Mouse (Mus musculus) midbrain, postnatal 0 days (tissue): ENCODE measurements at regions not wholly inside any gene's neighbourhood (a gene's known extent, or its start where the extent isn't known, plus 50 kb on each side); places are given as distances from the start of the nearest gene placed in this dataset.
A peak's percentile ranks its signal among the peaks of the same experiment; 100 is the strongest.

Source experiments
- ATAC-seq: fragments of 200-750 bp; cut with Nextera tagmentation; 2 replicates; pipeline ENCODE4 v1.8.0; 2017; ENCODE audit warnings: moderate number of reproducible peaks, mild to moderate bottlenecking, moderate TSS enrichment, moderate library complexity; ENCODE audit not compliant: low FRiP score
- DNase-seq: peaks from one replicate; pipeline ENCODE4 v3.0.0-alpha.2; 2015; ENCODE audit warnings: low spot score
- H3K27ac ChIP-seq: fragments of 300-500 bp; sonication (generic); 2 replicates; pipeline ENCODE4 v1.5.1; 2014; ENCODE audit warnings: low read depth, mild to moderate bottlenecking, low read length, mixed read lengths
- H3K27me3 ChIP-seq: fragments of 300-500 bp; sonication (generic); 2 replicates; pipeline ENCODE4 v1.6.1; 2014; ENCODE audit warnings: low read length, control low read depth, mixed read lengths; ENCODE audit not compliant: insufficient read depth
- H3K36me3 ChIP-seq: fragments of 300-500 bp; sonication (generic); 2 replicates; pipeline ENCODE4 v1.6.1; 2014; ENCODE audit warnings: low read length, control low read depth, mixed read lengths; ENCODE audit not compliant: insufficient read depth
- H3K4me1 ChIP-seq: fragments of 300-500 bp; sonication (generic); 2 replicates; pipeline ENCODE4 v1.6.1; 2014; ENCODE audit warnings: mild to moderate bottlenecking, control low read depth, antibody characterized with exemption, low read length, mixed read lengths; ENCODE audit not compliant: insufficient read depth
- H3K4me2 ChIP-seq: fragments of 300-500 bp; sonication (generic); 2 replicates; pipeline ENCODE4 v1.6.1; 2014; ENCODE audit warnings: low read depth, mild to moderate bottlenecking, low read length, mixed read lengths; ENCODE audit not compliant: poor library complexity, severe bottlenecking
- H3K4me3 ChIP-seq: fragments of 300-500 bp; sonication (generic); 2 replicates; pipeline ENCODE4 v1.5.1; 2014; ENCODE audit warnings: low read depth, mild to moderate bottlenecking, low read length, moderate library complexity
- H3K9ac ChIP-seq: fragments of 300-500 bp; sonication (generic); replicated peaks from 2 replicates; pipeline ENCODE4 v1.6.1; 2014; ENCODE audit warnings: mild to moderate bottlenecking, low read length, moderate library complexity, mixed read lengths; ENCODE audit not compliant: poor library complexity, severe bottlenecking
- H3K9me3 ChIP-seq: fragments of 300-500 bp; sonication (generic); 2 replicates; pipeline ENCODE4 v1.6.1; 2016; ENCODE audit warnings: low read length, control low read depth
- CTCF ChIP-seq: IDR thresholded peaks from 2 replicates; pipeline ENCODE4 v1.5.1; 2016; ENCODE audit warnings: antibody characterized with exemption, mild to moderate bottlenecking
- WGBS: fragments of 180-500 bp; shearing (Covaris S2); extraction: QIAGEN DNeasy Blood & Tissue Kit; methylation state at CpG from one replicate; pipeline ENCODE4 v1.1.7; 2014; 5-methylcytosine and 5-hydroxymethylcytosine counted together

DNA sequence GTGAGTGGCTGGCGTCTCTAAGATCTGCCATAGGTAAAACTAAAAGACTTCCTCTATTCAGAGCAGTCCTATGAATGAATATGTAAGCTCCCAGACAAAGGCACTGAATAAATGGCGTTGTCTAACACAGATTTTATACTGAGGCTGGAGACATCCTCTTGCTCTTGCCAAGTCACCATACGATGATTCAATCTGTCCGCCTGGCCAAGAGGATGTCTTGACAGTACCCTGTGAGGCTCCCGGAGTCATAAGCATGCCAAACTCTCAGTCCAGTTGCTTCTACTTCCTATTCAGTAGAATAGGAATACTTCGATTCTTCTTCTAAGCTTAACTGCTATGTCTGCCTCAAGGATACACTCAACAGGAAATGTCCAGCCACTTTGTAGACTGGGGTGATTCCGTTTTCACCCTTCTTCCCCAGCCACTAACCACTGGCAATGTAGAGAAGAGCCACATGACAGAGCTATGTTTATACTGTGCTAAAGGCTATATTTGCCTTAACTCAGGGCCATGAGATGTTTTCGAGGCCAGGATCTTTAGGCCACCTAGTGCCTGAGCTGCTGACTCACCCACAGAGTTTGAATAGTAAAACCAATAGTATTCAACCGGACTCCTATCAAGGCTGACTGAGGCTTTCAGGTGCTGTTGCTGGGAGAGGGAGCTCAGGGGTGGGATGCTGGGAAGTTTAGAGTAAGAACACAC lies 188.7 kb upstream of the Atp5g3 start:
- peak; percentile 40 for DNase-seq
- 65% methylated on average over 9 of the region's 9 CpGs for WGBS
- no peak for TF ChIP-seq CTCF

DNA sequence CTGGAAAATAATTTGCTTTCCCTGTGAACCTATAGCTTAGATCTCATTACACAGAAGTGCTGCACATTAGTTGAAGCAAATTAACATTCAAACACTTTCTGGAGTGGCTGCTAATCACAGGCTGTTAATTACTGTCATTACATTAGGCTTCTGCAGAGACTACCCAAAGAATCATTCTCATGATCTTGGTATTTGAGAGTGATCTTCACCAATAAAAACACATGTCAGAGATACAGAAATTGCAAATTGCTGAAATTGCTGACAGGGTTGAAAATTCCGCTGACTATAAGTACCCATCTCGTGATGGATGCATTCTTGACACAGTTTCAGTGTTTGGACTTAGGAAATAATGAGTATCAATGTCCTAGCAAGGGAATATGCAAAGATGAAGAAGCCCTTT lies 185.7 kb upstream of the Atp5g3 start:
- no peak overlapping the region for H3K4me3 ChIP-seq
- no peaks in the 10 kb centered on the region for H3K27me3 ChIP-seq
- no peak for TF ChIP-seq CTCF
- no peaks in the 10 kb centered on the region for H3K36me3 ChIP-seq
- ATAC-seq (no peak), DNase-seq (peak; percentile 12)
- 59% methylated on average over 2 of the region's 2 CpGs for WGBS
- H3K9me3 ChIP-seq: no peaks in the 10 kb centered on the region
- no peak overlapping the region for H3K9ac ChIP-seq
- no peak overlapping the region for H3K4me2 ChIP-seq
- H3K4me1 ChIP-seq: peaks cover 2% of the 10 kb centered on the region; the same call in 1 of the 2 replicates
- no peak overlapping the region for H3K27ac ChIP-seq

More for the DNA sequence above, 188.7 kb upstream of the Atp5g3 start:
- ATAC-seq: no peak
- H3K4me3 ChIP-seq: no peak overlapping the region
- H3K9ac ChIP-seq: no peak overlapping the region
- H3K36me3 ChIP-seq: no peaks in the 10 kb centered on the region
- no peak overlapping the region for H3K27ac ChIP-seq
- H3K27me3 ChIP-seq: no peaks in the 10 kb centered on the region
- H3K4me2 ChIP-seq: no peak overlapping the region
- H3K4me1 ChIP-seq: peaks cover 2% of the 10 kb centered on the region; the same call in 1 of the 2 replicates
- no peaks in the 10 kb centered on the region for H3K9me3 ChIP-seq

DNA sequence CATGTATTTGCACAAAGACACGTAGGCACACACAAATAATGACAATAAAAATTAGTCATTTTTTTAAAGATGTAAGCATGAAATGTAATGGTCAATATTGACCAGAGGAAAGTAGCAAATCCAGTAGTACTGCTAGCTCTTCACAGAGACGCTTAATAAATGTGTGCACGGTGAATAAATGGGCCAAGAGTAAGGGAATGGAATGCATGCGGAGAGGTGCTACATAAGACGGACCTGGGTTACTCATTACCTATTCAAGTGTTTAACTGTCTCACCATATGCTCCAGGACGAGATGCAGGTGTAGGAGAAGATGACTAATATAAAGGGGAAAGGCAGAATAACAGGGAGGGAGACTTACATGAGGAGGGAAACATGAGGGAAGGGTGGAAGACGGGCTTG lies 182.4 kb upstream of the Atp5g3 start:
- 87% methylated on average over 7 of the region's 7 CpGs for WGBS
- Histone ChIP-seq H3K4me3 (no peak overlapping the region), H3K4me1 (no peaks in the 10 kb centered on the region), H3K9me3 (no peaks in the 10 kb centered on the region), H3K27ac (no peak overlapping the region), H3K9ac (no peak overlapping the region), H3K4me2 (no peak overlapping the region), H3K27me3 (no peaks in the 10 kb centered on the region), H3K36me3 (no peaks in the 10 kb centered on the region)
- no peak for ATAC-seq
- no peak for TF ChIP-seq CTCF
- DNase-seq: no peak

DNA sequence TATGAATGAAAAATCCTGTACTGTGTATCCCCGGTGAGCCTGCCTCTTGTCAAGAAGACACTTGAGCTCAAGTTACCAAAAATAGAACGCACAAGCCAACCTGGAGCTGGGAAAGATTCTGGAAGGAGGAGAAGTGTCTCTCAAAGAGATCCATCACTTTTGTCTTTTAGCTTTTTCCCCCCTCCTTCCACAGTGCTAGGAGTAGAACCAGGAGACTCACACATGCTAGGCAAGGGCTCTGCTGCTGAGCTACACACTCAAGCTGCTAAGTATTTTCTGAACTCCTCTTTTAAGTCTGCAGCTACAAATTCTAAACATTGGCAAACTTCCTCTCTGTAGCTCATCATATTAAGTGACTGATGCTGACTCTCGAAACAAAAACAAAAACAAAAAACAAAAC lies 176.2 kb upstream of the Atp5g3 start:
- no peak for DNase-seq
- TF ChIP-seq CTCF: no peak
- no peak overlapping the region for H3K27ac ChIP-seq
- no peak for ATAC-seq
- no peak overlapping the region for H3K4me3 ChIP-seq
- no peak overlapping the region for H3K9ac ChIP-seq
- 68% methylated on average over 3 of the region's 3 CpGs for WGBS
- no peaks in the 10 kb centered on the region for H3K36me3 ChIP-seq
- H3K9me3 ChIP-seq: no peaks in the 10 kb centered on the region
- H3K4me2 ChIP-seq: no peak overlapping the region
- no peaks in the 10 kb centered on the region for H3K27me3 ChIP-seq
- no peaks in the 10 kb centered on the region for H3K4me1 ChIP-seq

DNA sequence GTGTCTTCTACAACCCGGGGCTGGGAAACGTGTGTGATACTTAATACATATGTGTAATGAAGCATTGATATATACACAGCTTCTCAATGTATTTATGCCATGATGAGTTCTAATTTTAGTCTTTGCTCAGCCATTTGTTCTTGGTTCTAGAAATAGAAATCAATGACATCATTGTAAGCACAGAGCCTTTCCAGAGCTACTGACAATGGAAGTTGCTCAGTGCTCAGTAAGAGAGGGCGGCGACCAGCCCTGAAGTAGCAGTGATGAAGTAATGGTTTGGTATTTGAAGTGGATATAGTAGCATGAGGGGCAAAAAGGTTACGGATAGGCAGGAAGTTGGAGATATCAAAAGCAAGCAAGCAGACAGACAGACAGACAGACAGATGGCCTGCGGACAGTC lies 173.8 kb upstream of the Atp5g3 start:
- no peak for ATAC-seq
- no peak overlapping the region for H3K4me2 ChIP-seq
- H3K27me3 ChIP-seq: no peaks in the 10 kb centered on the region
- no peak for TF ChIP-seq CTCF
- no peaks in the 10 kb centered on the region for H3K36me3 ChIP-seq
- no peak for DNase-seq
- H3K27ac ChIP-seq: no peak overlapping the region
- WGBS: 95% methylated on average over 6 of the region's 6 CpGs
- no peak overlapping the region for H3K4me3 ChIP-seq
- no peak overlapping the region for H3K9ac ChIP-seq
- no peaks in the 10 kb centered on the region for H3K9me3 ChIP-seq
- H3K4me1 ChIP-seq: no peaks in the 10 kb centered on the region

DNA sequence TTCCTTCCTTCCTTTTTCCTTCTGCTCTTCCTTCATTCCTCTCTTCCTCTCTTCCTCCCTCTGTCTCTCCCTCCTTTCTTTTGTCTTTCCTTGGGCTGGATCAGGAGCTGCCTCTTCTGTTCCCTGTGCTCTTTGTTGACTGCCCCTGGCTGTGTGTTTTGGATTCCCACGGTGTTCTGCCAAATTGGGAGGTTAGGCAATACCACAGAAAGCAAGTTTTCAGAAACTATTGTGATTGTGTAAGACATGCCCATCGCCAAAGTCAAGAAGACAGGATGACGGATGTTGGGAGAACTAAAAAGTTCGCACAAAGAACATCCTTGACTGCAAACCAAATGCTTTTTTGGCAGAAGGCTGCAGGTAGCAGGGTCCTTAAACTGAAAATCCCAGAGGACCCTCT lies 165.6 kb upstream of the Atp5g3 start:
- no peak for DNase-seq
- Histone ChIP-seq H3K4me2 (no peak overlapping the region), H3K4me1 (no peaks in the 10 kb centered on the region), H3K9ac (no peak overlapping the region), H3K27me3 (no peaks in the 10 kb centered on the region), H3K9me3 (no peaks in the 10 kb centered on the region), H3K36me3 (no peaks in the 10 kb centered on the region), H3K4me3 (no peak overlapping the region), H3K27ac (no peak overlapping the region)
- no peak for ATAC-seq
- WGBS: 72% methylated on average over 4 of the region's 4 CpGs
- no peak for TF ChIP-seq CTCF
